Mouse (Mus musculus) cerebellum, postnatal 14 days (tissue): ENCODE data around the gene 1810062G17Rik.

Experiments used
- DNase-seq, 2 experiments: peaks; one replicate each; pipeline ENCODE4 v3.0.0; 2021; ENCODE audit warnings: mixed read lengths in 2 of 2

Gene 1810062G17Rik

GRCm38 (mm10) chr3:36511491-36511890 lies 35.8 kb downstream of the 1810062G17Rik start:
- no peak for DNase-seq

- DNase-seq: no peak
These were observed 40.5 kb downstream of the 1810062G17Rik start for GRCm38 (mm10) chr3:36516196-36516595.

DNA sequence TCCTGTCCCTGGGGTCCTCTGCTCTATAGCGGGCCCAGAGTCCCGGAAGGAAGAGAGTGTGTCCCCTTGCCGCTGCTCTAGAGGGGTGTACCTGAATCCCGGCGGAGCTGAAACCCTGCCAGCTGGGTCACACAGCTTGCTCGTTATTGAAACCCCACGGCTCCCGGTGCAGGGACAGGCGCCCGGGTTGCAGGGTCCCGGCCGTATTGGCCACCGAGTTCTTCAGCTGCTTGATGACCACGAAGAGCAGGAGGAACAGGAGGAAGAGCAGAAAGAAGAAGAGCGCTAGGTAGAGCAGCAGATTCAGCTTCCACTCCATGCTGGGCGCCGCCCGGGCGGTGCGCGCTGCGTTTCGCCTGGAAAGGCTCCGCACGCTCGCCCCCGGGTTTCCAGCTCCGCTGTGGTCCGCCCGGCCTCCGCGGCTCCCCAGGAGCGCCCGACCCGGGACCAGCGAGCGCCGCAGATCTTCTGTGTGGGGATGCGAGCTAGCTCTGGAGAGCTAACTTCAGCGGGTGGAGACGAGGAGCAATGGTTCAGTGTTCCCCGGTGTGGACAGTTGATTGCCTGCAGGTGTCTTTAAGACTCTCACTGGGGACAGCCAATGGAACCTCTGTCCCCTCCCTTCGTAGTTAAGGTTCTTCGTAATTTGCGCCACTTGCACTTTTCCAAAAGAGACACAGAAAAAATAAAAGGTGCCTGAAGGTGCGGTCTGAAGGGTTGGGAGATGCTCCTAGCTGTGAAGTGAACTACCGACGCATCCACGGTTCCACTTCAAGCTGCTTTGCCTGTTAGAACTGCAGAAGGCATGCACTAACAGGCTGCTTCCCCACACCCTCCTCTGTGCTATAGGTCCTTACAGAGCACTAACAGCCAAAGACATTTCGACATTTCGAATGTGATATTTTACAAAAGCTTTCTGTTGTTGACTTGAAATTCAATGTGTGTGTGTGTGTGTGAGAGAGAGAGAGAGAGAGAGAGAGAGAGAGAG lies 45.6 kb downstream of the 1810062G17Rik start, which contains the start of gene Gm11549:
TSS of gene Gm11549 (minus strand) at position 741 of the 988 bp plus-strand sequence.
- DNase-seq: peak; percentile 15 to 31

DNA sequence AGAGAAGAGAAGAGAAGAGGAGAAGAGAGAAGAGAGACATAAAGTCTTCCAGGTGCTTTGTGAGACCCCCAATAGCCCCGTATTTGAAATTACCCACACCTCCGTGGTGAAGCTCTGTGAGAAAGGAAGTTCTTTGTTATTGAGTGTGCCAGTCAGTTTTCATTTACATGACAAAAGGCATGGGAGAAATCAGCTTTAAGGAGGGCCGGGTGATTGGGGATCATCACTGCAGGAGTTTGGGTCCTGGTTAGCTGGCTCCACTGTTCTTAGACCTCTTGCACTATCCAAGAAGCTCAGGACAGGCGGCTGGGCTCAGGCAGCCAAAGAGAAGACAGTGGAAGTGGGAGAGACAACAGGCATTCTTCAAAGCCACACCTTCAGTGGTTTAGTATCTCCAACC lies 46.4 kb downstream of the 1810062G17Rik start:
- DNase-seq: no peak

- DNase-seq: no peak
These were observed 48.7 kb downstream of the 1810062G17Rik start for GRCm38 (mm10) chr3:36524466-36524865.

DNA sequence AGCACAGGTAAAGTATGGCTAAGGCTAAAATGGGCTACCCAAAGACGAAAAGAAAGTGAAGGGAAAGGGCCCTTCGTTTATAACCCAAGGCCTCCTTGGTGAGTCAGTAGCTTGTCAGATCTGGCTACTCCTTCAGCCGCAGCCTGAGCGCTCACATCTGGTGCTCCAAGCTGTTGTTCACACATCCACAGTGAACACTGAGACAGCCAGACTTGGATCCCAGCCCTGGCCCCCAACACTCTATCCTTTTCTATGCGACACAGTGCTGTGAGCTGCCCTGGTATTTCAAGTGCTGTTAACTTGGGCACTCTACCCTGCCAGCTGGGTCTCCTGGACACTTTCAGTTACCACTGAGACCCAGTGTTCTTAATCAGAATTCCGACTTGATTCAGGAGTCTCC lies 54.6 kb downstream of the 1810062G17Rik start:
- peak in 1 of 2 experiments; percentile 9 for DNase-seq

DNA sequence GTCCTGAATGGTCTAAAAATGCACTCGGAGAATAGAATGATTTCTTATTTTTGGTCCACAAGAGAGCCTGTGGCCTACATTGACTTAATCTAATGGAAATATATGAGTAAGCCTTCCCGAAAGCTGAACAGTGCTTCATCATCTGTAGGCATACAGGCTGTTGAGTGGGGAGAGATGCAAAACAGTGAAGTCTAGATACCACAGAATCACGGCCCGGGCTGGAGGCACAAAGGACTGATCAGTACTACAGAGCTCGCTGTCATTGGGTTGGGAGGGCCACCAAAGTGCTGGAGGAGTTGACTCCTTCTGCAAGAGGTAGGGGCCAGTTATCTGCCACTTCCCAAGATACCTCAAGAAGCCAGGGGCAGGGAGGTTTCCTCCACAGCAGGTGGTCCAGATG lies 55.0 kb downstream of the 1810062G17Rik start:
- DNase-seq: no peak

- no peak for DNase-seq
These were observed 55.5 kb downstream of the 1810062G17Rik start for GRCm38 (mm10) chr3:36531242-36531641.
